Mouse (Mus musculus) forebrain, embryonic 16.5 days (tissue): ENCODE results near the gene Pdp2. TPM values are rescaled to one million over a fixed set of nuclear protein-coding genes. Genes with fewer than 3 reads are reported as not detected.
A peak's percentile ranks its signal among the peaks of the same experiment; 100 is the strongest.
"Not testable (repeated sequence)": the region's sequence is repeated elsewhere in the genome, so short reads cannot be mapped to it uniquely, and the experiment has no call there.

ENCODE experiments used
- ATAC-seq: fragments of 200-750 bp; cut with Nextera tagmentation; 2 replicates; pipeline ENCODE4 v1.8.0; 2017; ENCODE audit warnings: mild to moderate bottlenecking, moderate library complexity
- H3K27ac ChIP-seq: fragments of 300-500 bp; sonication (generic); 2 replicates; pipeline ENCODE4 v1.5.1; 2014; ENCODE audit warnings: low read length, control low read depth
- H3K27me3 ChIP-seq: fragments of 300-500 bp; sonication (generic); replicated peaks from 2 replicates; pipeline ENCODE4 v1.6.1; 2014; ENCODE audit warnings: low read length; ENCODE audit not compliant: control insufficient read depth, insufficient read depth
- H3K36me3 ChIP-seq: fragments of 300-500 bp; sonication (generic); 2 replicates; pipeline ENCODE4 v1.6.1; 2014; ENCODE audit not compliant: control insufficient read depth, insufficient read depth
- H3K4me1 ChIP-seq: fragments of 300-500 bp; sonication (generic); replicated peaks from 2 replicates; pipeline ENCODE4 v1.6.1; 2014; ENCODE audit warnings: low read length; ENCODE audit not compliant: control insufficient read depth, insufficient read depth
- H3K4me2 ChIP-seq: fragments of 300-500 bp; sonication (generic); 2 replicates; pipeline ENCODE4 v1.6.1; 2014; ENCODE audit warnings: mild to moderate bottlenecking, low read length, control low read depth
- H3K4me3 ChIP-seq: fragments of 300-500 bp; sonication (generic); replicated peaks from 2 replicates; pipeline ENCODE4 v1.5.1; 2014; ENCODE audit warnings: mild to moderate bottlenecking, low read length, control low read depth
- H3K9ac ChIP-seq: fragments of 300-500 bp; sonication (generic); replicated peaks from 2 replicates; pipeline ENCODE4 v1.6.1; 2014; ENCODE audit warnings: low read depth, low read length, control low read depth
- H3K9me3 ChIP-seq: fragments of 300-500 bp; sonication (generic); 2 replicates; pipeline ENCODE4 v1.6.1; 2016; ENCODE audit warnings: low read length; ENCODE audit not compliant: control insufficient read depth
- WGBS: fragments of 180-500 bp; shearing (Covaris S2); extraction: QIAGEN DNeasy Blood & Tissue Kit; methylation state at CpG from one replicate; pipeline ENCODE4 v1.1.7; 2014; 5-methylcytosine and 5-hydroxymethylcytosine counted together
- polyA plus RNA-seq: library from polyadenylated mRNA; unstranded; fragments of >200 nt; fragmentation: Nextera tagmentation; extraction: Ambion mirVana; gene quantifications from 2 replicates; pipeline ENCODE4 v1.2.1, GENCODE M21; 2015

Pdp2 gene
- polyA plus RNA-seq, 1 experiment from 2014 or later = 18.4 TPM

DNA sequence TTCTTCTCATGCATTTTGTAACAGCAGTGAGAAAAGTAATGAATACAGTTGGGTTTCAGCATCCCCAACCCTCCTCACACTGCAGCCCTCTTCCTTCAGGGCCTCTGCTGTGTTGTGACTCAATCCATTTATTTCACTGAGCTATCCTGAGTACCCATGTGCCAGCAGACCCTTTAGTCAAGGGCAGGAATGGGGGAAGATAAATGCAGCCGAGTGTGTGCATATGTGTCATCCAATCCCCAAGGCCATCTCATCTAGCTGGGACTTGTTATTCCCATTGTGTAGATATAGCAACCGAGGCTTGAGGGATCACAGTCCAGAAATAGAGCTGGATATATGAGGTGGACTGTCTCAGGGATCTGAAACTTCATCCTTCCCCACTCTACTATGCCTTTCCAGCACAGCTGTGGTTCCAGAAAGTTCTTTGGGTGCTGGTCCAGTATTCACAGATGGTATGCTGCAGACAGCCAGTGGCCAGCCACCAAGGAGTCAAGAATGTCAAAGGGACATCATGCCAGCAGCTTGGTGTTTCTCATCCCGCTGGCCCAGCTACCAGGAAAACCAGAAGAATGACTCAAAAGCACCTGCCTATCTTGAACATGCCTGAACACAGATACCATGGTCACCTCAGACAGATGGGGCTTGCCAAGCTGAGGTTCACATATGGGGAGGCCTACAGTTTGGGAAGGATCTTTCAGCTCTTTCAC, 43.9 kb downstream of the Pdp2 start:
- whole genome bisulfite sequencing = 87% methylated on average over 3 of the region's 3 CpGs
- Histone ChIP-seq H3K9ac (no peak overlapping the region), H3K27me3 (peaks cover 2% of the 10 kb centered on the region; the same call in 1 of the 2 replicates), H3K9me3 (no peaks in the 10 kb centered on the region), H3K27ac (no peak overlapping the region), H3K4me2 (no peak overlapping the region), H3K36me3 (peaks cover 11% of the 10 kb centered on the region; the same call in 1 of the 2 replicates), H3K4me3 (no peak overlapping the region), H3K4me1 (peaks cover 11% of the 10 kb centered on the region)
- ATAC-seq = no peak

GRCm38 (mm10) chr8:104638010-104638409, 46.8 kb downstream of the Pdp2 start:
- no peak overlapping the region for H3K9ac ChIP-seq
- H3K27me3 ChIP-seq = no peaks in the 10 kb centered on the region
- H3K36me3 ChIP-seq = peaks cover 11% of the 10 kb centered on the region; the same call in 1 of the 2 replicates
- no peak overlapping the region for H3K4me2 ChIP-seq
- H3K9me3 ChIP-seq = no peaks in the 10 kb centered on the region
- no peak overlapping the region for H3K4me3 ChIP-seq
- 91% methylated on average over 6 of the region's 6 CpGs for WGBS
- ATAC-seq = no peak
- H3K4me1 ChIP-seq = peaks cover 16% of the 10 kb centered on the region
- H3K27ac ChIP-seq = no peak overlapping the region

DNA sequence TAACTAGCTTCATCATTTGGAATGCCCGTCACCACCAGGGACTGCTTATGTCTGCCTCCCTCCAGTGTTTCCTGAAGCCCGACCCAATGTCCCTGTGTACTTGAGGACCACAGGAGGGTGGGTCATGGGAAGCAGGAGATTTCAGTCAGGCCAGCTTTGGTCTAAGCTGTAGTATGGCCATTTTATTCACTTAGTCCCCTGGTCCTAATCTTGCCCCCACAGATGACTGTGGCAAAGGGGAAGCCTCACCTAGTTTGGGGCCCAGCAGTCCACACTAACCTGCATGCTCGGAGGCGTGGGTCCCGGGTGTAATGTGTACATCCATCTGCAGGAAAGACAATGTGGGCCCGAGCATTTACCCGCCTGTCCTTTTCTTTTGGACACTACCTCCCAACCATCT, 49.0 kb downstream of the Pdp2 start:
- H3K27ac ChIP-seq = no peak overlapping the region
- no peak for ATAC-seq
- 91% methylated on average over 7 of the region's 7 CpGs for WGBS
- peak overlapping the region; percentile 66; the same call in 1 of the 2 replicates for H3K9ac ChIP-seq
- no peaks in the 10 kb centered on the region for H3K27me3 ChIP-seq
- H3K4me3 ChIP-seq = peak overlapping the region; percentile 87; the same call in 1 of the 2 replicates
- H3K9me3 ChIP-seq = no peaks in the 10 kb centered on the region
- peak overlapping the region; percentile 91 for H3K4me2 ChIP-seq
- peaks cover 10% of the 10 kb centered on the region; the same call in 1 of the 2 replicates for H3K36me3 ChIP-seq
- peaks cover 16% of the 10 kb centered on the region for H3K4me1 ChIP-seq

GRCm38 (mm10) chr8:104640831-104641370, 49.6 kb downstream of the Pdp2 start:
- WGBS = 15% methylated on average over 25 of the region's 25 CpGs
- Histone ChIP-seq H3K36me3 (peaks cover 9% of the 10 kb centered on the region; the same call in 1 of the 2 replicates), H3K4me3 (peak overlapping the region; percentile 87), H3K4me1 (peaks cover 16% of the 10 kb centered on the region), H3K27me3 (no peaks in the 10 kb centered on the region), H3K9me3 (no peaks in the 10 kb centered on the region), H3K9ac (peak overlapping the region; percentile 66), H3K27ac (no peak overlapping the region), H3K4me2 (peak overlapping the region; percentile 91)
- no peak for ATAC-seq

DNA sequence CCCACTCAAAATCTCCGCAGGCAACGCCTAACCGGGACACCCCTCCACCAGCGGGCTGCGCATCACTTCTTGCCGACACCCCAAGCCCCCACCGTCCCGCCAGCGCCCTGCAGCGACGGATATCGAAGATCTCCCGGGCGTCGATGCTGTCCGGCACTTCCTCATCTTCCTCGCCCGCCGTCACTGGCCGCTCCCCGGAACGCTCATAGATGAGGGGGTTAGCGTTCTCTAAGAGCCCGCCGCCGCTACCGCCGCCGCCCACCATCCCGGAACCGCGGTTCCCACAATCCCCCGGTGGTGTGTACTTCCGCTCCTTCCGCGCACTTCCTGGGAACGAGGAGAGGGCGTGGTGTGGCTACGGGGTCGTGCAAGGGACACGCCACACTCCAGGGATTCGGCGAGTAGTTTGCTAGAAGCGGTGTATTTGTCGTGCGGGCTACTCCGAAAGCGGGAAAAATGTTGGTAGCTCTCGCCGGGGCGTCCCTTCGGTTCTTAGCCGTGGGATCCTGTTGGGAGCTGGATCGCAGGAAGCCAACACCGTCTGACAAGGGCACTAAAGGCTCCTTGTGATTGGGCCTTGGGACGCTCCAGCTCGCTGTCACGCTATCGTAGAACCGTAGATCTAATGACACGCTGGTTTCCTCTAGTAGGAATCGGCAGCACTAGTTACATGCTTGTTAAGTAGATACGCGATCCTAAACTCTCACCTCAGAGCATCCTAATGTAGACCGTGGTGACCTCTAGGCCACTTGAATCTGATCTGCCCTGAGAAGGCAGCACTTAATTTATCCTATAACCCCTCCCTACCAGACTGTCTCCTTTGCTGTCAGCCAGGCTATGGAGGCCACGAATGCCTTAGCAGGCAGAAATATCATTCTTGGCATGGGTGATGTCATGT, 50.4 kb downstream of the Pdp2 start, which contains the start of gene Ciao2b:
Ciao2b (minus strand) TSS at position 540 of the 898 bp plus-strand sequence.
- Histone ChIP-seq H3K4me3 (peak within 1 kb of the TSS; percentile 87), H3K36me3 (peaks cover 9% of the 10 kb centered on the region; the same call in 1 of the 2 replicates), H3K27ac (peak within 1 kb of the TSS; percentile 66), H3K4me2 (peak within 1 kb of the TSS; percentile 91), H3K4me1 (peaks cover 16% of the 10 kb centered on the region), H3K9me3 (no peaks in the 10 kb centered on the region), H3K9ac (peak within 1 kb of the TSS; percentile 66), H3K27me3 (no peaks in the 10 kb centered on the region)
- ATAC-seq = peak; percentile 99
- WGBS = under 1% methylated on average over 66 of the region's 66 CpGs

DNA sequence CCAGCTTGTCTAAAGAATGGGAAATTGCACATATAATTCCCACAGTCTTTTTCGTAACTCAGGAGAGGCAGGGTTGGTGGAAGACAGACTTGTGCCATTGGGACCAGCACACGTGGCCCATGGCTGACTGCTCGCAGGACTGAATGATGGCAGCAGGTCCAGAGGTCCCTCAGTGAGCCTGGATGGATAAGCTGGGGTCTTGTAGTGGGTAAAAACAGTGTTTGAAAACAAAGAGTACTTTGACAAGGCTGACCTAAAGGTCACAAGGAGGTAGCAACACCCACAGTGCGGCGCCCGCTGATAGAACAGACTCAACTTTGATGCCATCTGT, 51.0 kb downstream of the Pdp2 start:
- Histone ChIP-seq H3K36me3 (peaks cover 9% of the 10 kb centered on the region; the same call in 1 of the 2 replicates), H3K9ac (peak overlapping the region; percentile 66), H3K4me2 (peak overlapping the region; percentile 76), H3K4me3 (peak overlapping the region; percentile 87), H3K27ac (peak overlapping the region; percentile 66), H3K4me1 (peaks cover 16% of the 10 kb centered on the region), H3K27me3 (no peaks in the 10 kb centered on the region), H3K9me3 (no peaks in the 10 kb centered on the region)
- ATAC-seq = peak; percentile 11
- 74% methylated on average over 6 of the region's 6 CpGs for WGBS

GRCm38 (mm10) chr8:104644187-104644586, 52.9 kb downstream of the Pdp2 start:
- H3K4me1 ChIP-seq = peaks cover 16% of the 10 kb centered on the region
- not testable (repeated sequence) for H3K36me3 ChIP-seq, H3K4me3 ChIP-seq, H3K9me3 ChIP-seq, H3K27ac ChIP-seq, H3K27me3 ChIP-seq, H3K4me2 ChIP-seq, H3K9ac ChIP-seq, ATAC-seq
- 68% methylated on average over 3 of the region's 3 CpGs for WGBS
